Mouse (Mus musculus): Measurements from ENCODE around the gene Foxq1. TPM values are rescaled to one million over a fixed set of nuclear protein-coding genes. Genes with fewer than 3 reads are reported as not detected.

The Foxq1 gene
- 2.0 and 2.1 TPM in 2 replicates for polyA plus RNA-seq (2015; fragmentation: Nextera tagmentation; extraction: Ambion mirVana)

DNA sequence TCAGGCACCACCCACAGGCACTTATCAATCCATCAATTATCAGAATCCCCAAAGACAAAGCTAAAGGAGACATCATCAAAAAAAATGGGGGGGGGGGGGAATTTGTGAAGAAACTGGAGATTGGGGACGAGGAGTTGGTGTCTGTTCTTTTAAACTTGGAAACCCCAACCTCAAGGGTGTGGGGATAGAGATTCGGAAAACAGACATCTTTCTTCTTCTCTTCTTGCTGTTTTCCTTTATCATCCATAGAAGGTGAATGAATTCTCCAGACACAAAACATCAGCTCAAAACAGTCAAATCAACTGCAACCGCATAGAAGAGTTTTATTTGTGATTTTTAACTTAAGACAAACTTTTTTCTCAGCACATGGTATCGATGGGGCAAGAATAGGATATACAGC is at the start of gene Foxq1:
Gene Foxq1, plus strand, starts transcription at position 301 of the 400 bp plus-strand sequence.
- Histone ChIP-seq H3K4me2 (replicated peaks) (peak within 1 kb of the TSS; percentile 99; the same call in 1 of the 2 replicates), H3K36me3 (no peaks in the 10 kb centered on the region), H3K9ac (no peak within 1 kb of the TSS), H3K27ac (no peak within 1 kb of the TSS), H3K9me3 (no peaks in the 10 kb centered on the region), H3K4me1 (replicated peaks) (peaks cover 25% of the 10 kb centered on the region), H3K4me3 (replicated peaks) (peak within 1 kb of the TSS; percentile 66; the same call in 1 of the 2 replicates), H3K27me3 (replicated peaks) (peaks cover 33% of the 10 kb centered on the region)
- 91% methylated on average over 4 of the region's 4 CpGs for WGBS
- no peak for ATAC-seq

DNA sequence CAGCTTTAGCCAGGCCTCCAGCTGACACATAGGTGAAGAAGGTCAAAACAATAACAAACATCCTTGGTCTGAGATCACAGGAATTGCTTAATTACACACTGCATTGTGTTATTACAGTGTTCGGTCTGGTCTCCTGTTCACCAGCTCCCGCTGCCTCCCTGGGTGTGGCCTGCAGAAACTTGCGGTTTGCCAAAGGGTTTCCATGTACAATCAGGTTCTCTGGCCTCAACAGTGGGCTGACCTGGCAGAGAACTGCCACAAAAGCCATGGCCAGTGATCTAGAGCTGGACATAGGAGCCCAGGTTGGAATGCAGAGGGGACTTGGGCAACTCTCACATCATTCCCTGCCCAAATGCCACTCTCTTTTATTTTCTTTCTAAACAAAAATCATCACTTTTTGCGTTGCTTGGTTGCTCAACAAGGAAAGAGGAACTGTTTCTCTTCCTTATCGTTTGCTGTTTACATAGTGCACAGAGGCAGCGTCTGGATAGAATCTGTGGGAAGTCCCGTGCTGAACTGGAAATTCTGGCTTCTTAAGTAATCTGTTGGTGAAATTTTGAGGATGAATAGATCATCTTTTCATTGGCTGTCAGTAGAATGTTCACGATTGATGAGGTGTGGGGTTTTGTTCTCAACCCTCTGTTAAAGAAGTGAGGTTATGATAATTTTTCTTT is 49.3 kb upstream of the Foxq1 start:
- H3K27me3 ChIP-seq (replicated peaks): no peaks in the 10 kb centered on the region
- peaks cover 6% of the 10 kb centered on the region; the same call in 1 of the 2 replicates for H3K4me1 ChIP-seq (replicated peaks)
- H3K27ac ChIP-seq: no peak overlapping the region; the same call in 1 of the 2 replicates
- H3K9me3 ChIP-seq: no peaks in the 10 kb centered on the region
- no peak overlapping the region for H3K4me2 ChIP-seq (replicated peaks)
- no peak overlapping the region for H3K4me3 ChIP-seq (replicated peaks)
- no peaks in the 10 kb centered on the region for H3K36me3 ChIP-seq
- H3K9ac ChIP-seq: no peak overlapping the region
- WGBS: 31% methylated on average over 8 of the region's 8 CpGs
- peak; percentile 67 for ATAC-seq

DNA sequence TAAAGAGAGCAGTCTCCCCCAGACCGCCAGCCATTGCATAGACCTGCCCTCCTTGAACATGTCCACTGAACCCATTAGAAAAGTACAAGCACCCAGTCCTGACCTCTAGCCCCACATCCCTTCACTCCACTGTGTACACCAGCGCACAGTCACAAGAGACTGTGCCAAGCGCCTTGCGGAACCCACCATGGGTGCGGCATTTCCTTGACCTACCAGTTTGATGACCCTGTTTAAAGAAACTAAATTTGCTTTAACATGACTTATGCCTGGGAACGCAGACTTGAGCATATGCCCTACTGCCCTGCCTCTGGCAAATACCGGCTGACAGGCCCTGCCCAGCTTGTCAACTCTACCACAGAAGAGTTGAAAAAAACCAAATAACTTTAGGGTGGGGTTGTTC is 40.7 kb upstream of the Foxq1 start:
- Histone ChIP-seq H3K4me2 (replicated peaks) (no peak overlapping the region), H3K36me3 (no peaks in the 10 kb centered on the region), H3K27ac (no peak overlapping the region), H3K4me1 (replicated peaks) (no peaks in the 10 kb centered on the region), H3K9me3 (no peaks in the 10 kb centered on the region), H3K27me3 (replicated peaks) (no peaks in the 10 kb centered on the region), H3K9ac (no peak overlapping the region), H3K4me3 (replicated peaks) (no peak overlapping the region)
- no peak for ATAC-seq
- WGBS: 79% methylated on average over 7 of the region's 7 CpGs

DNA sequence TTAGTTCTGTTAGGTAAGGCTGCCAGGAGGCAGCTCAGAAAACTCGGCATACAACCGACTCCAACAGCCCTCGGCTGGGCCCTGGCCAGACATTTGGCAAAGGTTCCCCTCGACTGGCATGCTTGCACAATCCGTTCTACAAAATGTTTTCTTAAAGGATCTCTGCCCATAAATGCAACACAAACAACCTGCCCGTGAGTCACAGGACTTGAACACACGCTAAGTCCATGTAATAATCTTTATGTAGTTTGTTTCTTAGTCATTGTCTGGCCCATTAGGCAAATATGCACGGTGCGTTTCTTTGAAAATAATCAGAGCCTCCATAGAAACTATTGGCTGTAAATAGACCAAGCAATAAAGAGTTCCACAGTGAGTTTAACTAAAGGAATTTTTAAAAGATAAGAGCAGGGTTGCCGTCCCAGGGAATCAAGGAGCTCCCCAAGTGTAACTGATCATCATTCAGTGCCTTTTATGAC is 37.5 kb upstream of the Foxq1 start:
- 0 out of 2 replicates have a peak overlapping the region, but pooled peaks have one; percentile 17 for H3K4me2 ChIP-seq (replicated peaks)
- H3K9me3 ChIP-seq: no peaks in the 10 kb centered on the region
- peak overlapping the region; percentile 79; the same call in 1 of the 2 replicates for H3K27ac ChIP-seq
- H3K27me3 ChIP-seq (replicated peaks): no peaks in the 10 kb centered on the region
- no peak overlapping the region for H3K9ac ChIP-seq
- WGBS: 39% methylated on average over 10 of the region's 10 CpGs
- no peak overlapping the region for H3K4me3 ChIP-seq (replicated peaks)
- peak; percentile 85 for ATAC-seq
- no peaks in the 10 kb centered on the region for H3K4me1 ChIP-seq (replicated peaks)
- no peaks in the 10 kb centered on the region for H3K36me3 ChIP-seq

DNA sequence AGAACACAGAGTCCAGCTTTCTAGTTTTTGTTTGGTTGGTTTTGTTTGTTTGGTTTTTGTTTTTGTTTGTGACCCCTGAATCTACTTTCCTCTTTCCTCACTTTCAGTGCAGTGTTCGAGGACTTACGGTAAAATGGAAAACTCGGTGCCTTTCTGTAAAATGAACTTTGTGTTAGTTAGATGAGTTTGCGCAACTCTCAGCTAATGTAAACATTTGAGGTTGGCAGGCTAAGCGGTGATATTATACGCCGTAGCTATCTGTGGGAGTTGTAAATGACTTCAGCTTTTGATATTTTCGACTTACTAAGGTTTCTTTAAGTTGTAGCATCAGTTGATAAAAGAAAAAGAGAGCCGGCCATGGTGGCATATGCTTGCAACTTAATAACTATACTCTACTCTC is 37.0 kb upstream of the Foxq1 start:
- no peak overlapping the region for H3K9ac ChIP-seq
- 0 out of 2 replicates have a peak overlapping the region, but pooled peaks have one; percentile 17 for H3K4me2 ChIP-seq (replicated peaks)
- WGBS: 53% methylated on average over 9 of the region's 9 CpGs
- H3K36me3 ChIP-seq: no peaks in the 10 kb centered on the region
- no peak overlapping the region for H3K4me3 ChIP-seq (replicated peaks)
- no peaks in the 10 kb centered on the region for H3K27me3 ChIP-seq (replicated peaks)
- H3K27ac ChIP-seq: peak overlapping the region; percentile 79; the same call in 1 of the 2 replicates
- ATAC-seq: peak; percentile 81
- H3K9me3 ChIP-seq: no peaks in the 10 kb centered on the region
- no peaks in the 10 kb centered on the region for H3K4me1 ChIP-seq (replicated peaks)

DNA sequence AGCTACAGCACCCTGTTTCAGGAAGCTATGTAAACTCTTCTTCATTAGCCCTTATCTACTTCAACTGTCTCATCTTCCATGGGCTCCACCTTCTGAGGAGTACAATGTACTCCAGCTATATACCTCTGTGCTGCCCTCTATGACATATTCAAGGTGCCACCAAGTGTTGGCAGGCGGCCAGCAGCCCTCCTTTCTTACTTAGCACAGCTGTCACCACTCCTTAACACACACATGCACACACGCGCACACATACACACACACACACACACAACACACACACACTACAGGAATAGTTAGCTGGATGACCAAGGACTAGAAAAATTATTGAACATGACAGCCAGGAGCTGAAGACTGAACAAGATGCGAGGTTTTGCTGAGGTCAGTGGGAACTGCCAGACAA is 31.0 kb upstream of the Foxq1 start:
- 0 out of 2 replicates have a peak, but pooled peaks have one; percentile 17 for ATAC-seq
- 81% methylated on average over 4 of the region's 4 CpGs for WGBS
- no peak overlapping the region for H3K27ac ChIP-seq

DNA sequence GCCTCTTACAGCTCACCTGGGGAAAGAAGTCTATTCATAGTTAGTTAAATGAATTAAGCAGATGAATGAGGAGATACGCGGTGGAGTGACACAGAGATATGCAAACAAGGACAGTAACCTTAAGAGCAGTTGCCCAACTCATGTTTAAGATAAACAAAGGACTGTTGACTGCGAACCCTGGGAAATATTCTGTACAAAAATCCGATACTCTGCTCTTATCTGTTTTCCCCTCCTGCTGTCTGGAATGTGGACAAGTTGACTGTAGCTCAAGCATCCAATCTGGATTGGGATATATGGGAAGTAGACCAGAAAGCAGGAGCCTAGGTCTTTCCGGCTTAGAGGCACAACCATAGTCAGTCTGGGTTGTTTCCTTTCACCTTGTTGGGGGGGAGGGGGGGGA is 24.7 kb upstream of the Foxq1 start:
- H3K4me2 ChIP-seq (replicated peaks): no peak overlapping the region
- H3K4me3 ChIP-seq (replicated peaks): no peak overlapping the region
- no peaks in the 10 kb centered on the region for H3K27me3 ChIP-seq (replicated peaks)
- no peaks in the 10 kb centered on the region for H3K9me3 ChIP-seq
- WGBS: 70% methylated on average over 5 of the region's 5 CpGs
- no peak for ATAC-seq
- H3K27ac ChIP-seq: no peak overlapping the region
- H3K4me1 ChIP-seq (replicated peaks): no peaks in the 10 kb centered on the region
- H3K36me3 ChIP-seq: no peaks in the 10 kb centered on the region
- no peak overlapping the region for H3K9ac ChIP-seq

More for the DNA sequence above, 31.0 kb upstream of the Foxq1 start:
- no peaks in the 10 kb centered on the region for H3K9me3 ChIP-seq
- H3K9ac ChIP-seq: no peak overlapping the region
- no peak overlapping the region for H3K4me2 ChIP-seq (replicated peaks)
- H3K27me3 ChIP-seq (replicated peaks): no peaks in the 10 kb centered on the region
- no peaks in the 10 kb centered on the region for H3K36me3 ChIP-seq
- no peak overlapping the region for H3K4me3 ChIP-seq (replicated peaks)
- H3K4me1 ChIP-seq (replicated peaks): no peaks in the 10 kb centered on the region

DNA sequence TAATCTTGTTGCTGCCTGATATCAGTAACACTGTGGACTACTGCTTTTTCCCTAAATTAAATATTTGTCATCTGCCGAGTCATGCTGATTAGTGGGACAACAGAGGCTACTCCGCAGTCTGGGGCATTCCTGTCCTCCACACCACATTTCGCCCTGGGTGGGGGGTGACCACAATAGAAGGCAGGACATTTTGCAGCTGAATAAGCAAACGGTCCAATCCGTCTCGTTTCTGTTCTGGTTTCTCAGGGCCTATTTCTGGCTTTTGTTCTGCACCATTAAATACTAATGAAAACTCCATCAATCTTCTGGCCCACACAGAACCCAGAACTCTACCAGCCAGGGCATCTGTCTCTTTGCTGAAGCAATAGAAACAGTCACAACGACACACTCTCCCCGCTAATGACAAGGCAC is 24.3 kb upstream of the Foxq1 start:
- Histone ChIP-seq H3K27me3 (replicated peaks) (no peaks in the 10 kb centered on the region), H3K36me3 (no peaks in the 10 kb centered on the region), H3K4me2 (replicated peaks) (no peak overlapping the region), H3K9ac (no peak overlapping the region), H3K27ac (no peak overlapping the region), H3K4me3 (replicated peaks) (no peak overlapping the region), H3K4me1 (replicated peaks) (no peaks in the 10 kb centered on the region), H3K9me3 (no peaks in the 10 kb centered on the region)
- 33% methylated on average over 8 of the region's 8 CpGs for WGBS
- ATAC-seq: no peak

DNA sequence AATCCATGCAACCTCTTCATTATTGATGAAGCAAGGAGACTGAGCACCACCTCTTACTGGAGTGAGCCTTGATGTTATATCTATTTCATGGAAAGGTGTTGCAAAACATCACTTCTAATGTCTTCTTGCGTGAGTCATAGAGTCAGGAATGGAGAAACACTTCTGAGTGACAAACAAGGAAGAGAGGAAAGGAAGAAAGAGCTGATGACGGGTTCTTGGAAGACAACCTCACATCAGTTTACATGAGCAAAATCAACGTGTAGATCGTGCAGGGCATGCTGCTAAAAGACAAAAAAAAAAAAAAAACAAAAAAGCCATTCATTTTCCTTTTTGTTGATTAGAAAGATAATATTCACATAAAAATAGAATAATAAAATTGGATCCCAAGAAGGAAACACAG is 21.2 kb upstream of the Foxq1 start:
- H3K4me3 ChIP-seq (replicated peaks): no peak overlapping the region
- H3K27me3 ChIP-seq (replicated peaks): no peaks in the 10 kb centered on the region
- no peaks in the 10 kb centered on the region for H3K4me1 ChIP-seq (replicated peaks)
- no peak overlapping the region for H3K27ac ChIP-seq
- H3K4me2 ChIP-seq (replicated peaks): no peak overlapping the region
- ATAC-seq: no peak
- no peaks in the 10 kb centered on the region for H3K9me3 ChIP-seq
- WGBS: 94% methylated on average over 4 of the region's 4 CpGs
- no peak overlapping the region for H3K9ac ChIP-seq
- H3K36me3 ChIP-seq: no peaks in the 10 kb centered on the region

DNA sequence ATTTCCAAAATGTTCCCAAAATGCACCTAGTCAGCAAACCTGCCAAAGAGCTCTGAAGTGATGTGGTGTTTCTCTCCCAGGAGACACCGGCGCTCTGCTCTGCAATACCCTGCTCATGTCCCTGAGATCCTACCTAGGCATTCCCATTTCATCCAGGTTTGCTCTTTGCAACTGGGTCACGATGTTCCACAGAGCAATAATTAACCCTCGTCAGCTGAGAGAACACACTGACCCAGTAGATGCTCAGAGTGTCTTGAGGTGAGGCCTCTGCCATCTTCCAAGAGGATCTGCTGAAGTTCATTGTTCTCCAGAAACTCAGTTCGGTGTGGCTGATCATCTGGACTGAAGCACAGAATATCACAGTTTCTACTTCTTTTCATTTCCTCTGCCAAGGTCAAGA is 12.9 kb upstream of the Foxq1 start:
- Histone ChIP-seq H3K36me3 (no peaks in the 10 kb centered on the region), H3K27ac (no peak overlapping the region), H3K27me3 (replicated peaks) (no peaks in the 10 kb centered on the region), H3K9ac (no peak overlapping the region), H3K4me1 (replicated peaks) (no peaks in the 10 kb centered on the region), H3K9me3 (no peaks in the 10 kb centered on the region), H3K4me3 (replicated peaks) (no peak overlapping the region), H3K4me2 (replicated peaks) (no peak overlapping the region)
- no peak for ATAC-seq
- 90% methylated on average over 5 of the region's 5 CpGs for WGBS

DNA sequence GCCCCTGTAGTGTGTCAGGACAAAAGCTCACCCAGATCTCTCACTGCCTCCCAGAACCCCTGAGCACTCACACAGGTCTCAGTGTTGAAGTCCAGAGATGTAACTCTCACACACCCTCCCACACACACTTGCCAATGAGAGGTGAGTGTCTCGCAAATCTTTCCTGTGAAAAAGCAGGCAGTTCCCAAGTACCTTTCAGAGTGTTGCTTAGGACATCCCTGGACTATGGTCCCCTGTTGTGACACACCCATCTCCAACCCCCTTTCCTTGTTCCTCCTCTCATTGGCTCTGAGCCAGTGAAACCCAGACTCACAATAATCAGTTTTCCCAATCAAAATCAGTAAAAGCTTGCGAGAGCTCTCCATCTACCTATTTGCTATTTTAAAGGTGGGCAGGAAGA is 9.2 kb upstream of the Foxq1 start:
- no peak overlapping the region for H3K27ac ChIP-seq
- peak; percentile 75 for ATAC-seq
- 57% methylated on average over 2 of the region's 2 CpGs for WGBS

DNA sequence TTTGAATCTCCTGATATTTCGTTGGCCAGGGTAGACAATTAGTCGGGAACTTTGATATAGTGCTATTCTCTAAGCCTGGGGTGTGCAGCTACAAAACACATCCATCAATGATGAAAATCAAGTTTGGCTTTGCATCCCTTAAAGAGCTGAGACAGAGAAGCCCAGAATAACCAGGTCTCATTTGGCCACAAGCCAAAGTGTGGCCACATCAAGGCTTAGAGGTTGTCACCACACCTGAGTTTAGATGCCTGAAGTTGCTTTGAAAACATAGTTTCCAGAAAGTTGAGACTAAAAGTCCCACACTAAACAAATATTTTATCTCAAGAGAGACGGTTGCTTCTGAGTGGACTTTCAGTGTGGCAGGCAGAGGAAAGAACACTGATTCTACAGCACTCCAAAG is 8.7 kb upstream of the Foxq1 start:
- WGBS: 76% methylated on average over 3 of the region's 3 CpGs
- peak; percentile 34; the same call in 1 of the 2 replicates for ATAC-seq

More for the DNA sequence above, 9.2 kb upstream of the Foxq1 start:
- Histone ChIP-seq H3K9me3 (no peaks in the 10 kb centered on the region), H3K36me3 (no peaks in the 10 kb centered on the region), H3K4me2 (replicated peaks) (no peak overlapping the region), H3K4me3 (replicated peaks) (no peak overlapping the region), H3K9ac (no peak overlapping the region), H3K27me3 (replicated peaks) (no peaks in the 10 kb centered on the region), H3K4me1 (replicated peaks) (no peaks in the 10 kb centered on the region)

DNA sequence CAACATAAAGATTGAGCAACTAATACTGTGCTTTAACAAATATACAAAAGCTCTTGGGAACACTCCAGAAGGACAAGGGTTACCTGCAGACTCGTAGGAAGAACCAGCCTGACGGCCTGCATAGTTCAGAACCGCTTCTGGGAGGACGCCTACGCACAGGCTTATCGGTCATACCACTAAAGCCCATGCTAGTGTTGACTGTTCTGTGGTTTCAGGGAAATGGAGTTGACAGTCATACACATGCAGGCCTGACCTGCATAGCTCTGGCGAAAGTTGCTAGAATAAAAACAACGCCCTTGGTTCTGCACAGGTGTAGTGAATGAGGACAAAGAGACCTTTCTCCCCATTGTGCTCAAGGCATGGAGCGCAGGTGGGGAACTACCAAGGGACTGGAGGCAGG is 8.3 kb upstream of the Foxq1 start:
- peak; percentile 73 for ATAC-seq
- WGBS: 71% methylated on average over 9 of the region's 9 CpGs
- no peak overlapping the region for H3K27ac ChIP-seq

More for the DNA sequence above, 8.7 kb upstream of the Foxq1 start:
- Histone ChIP-seq H3K4me2 (replicated peaks) (no peak overlapping the region), H3K27ac (no peak overlapping the region), H3K4me1 (replicated peaks) (no peaks in the 10 kb centered on the region), H3K9me3 (no peaks in the 10 kb centered on the region), H3K9ac (no peak overlapping the region), H3K27me3 (replicated peaks) (no peaks in the 10 kb centered on the region), H3K4me3 (replicated peaks) (no peak overlapping the region), H3K36me3 (no peaks in the 10 kb centered on the region)

More for the DNA sequence above, 8.3 kb upstream of the Foxq1 start:
- Histone ChIP-seq H3K9ac (no peak overlapping the region), H3K4me3 (replicated peaks) (no peak overlapping the region), H3K27me3 (replicated peaks) (no peaks in the 10 kb centered on the region), H3K9me3 (no peaks in the 10 kb centered on the region), H3K4me1 (replicated peaks) (no peaks in the 10 kb centered on the region), H3K36me3 (no peaks in the 10 kb centered on the region), H3K4me2 (replicated peaks) (no peak overlapping the region)

Data from intestine, embryonic 15.5 days (tissue).